Mouse (Mus musculus): ENCODE results near the gene Dact3.

Gene Dact3

DNA sequence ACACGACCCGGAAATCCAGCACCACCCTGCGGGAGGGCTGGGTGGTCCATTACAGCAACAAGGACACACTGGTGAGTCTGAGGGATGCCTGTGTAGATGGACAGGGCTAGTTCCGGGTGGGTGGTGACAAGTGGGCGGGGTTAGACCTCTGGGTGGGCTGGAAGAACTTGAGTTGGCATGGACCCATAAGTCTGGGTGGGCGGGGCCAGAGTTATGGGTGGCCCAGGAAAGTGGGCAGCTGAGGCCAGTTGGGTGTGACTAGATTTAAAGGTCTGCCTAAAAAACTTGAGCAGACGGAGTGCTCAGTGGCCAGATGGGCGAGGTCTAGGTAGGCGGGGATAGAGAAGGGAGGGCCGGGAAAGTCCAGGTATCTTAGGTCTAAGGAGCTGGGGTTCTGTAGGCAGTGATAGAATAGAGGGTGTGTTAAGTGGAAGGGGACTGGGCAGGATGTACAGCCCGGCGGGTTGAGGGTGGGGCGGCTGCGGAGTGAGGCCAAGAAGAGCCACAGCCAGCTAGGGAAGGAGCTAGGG lies 21.8 kb upstream of the Dact3 start:
- no peak for DNase-seq (ENCODE audit: low read depth in 1 of 2, low spot score in 2 of 2)

DNA sequence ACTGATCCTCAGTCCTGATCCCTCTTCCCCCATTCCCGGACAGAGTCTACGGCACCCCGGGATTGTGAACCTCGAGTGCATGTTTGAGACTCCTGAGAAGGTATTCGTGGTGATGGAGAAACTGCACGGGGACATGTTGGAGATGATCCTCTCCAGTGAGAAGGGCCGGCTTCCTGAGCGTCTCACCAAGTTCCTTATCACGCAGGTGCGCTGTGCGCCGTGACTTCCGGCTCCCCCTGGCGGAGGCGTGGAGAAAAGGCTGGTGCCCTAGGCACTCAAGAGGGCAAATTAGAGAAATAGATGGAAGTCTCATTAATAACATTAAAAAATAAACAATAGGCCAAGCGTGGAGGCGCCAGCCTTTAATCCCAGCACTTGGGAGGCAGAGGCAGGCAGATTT lies 16.8 kb upstream of the Dact3 start:
- no peak for DNase-seq (ENCODE audit: low read depth in 1 of 2, low spot score in 2 of 2)

DNA sequence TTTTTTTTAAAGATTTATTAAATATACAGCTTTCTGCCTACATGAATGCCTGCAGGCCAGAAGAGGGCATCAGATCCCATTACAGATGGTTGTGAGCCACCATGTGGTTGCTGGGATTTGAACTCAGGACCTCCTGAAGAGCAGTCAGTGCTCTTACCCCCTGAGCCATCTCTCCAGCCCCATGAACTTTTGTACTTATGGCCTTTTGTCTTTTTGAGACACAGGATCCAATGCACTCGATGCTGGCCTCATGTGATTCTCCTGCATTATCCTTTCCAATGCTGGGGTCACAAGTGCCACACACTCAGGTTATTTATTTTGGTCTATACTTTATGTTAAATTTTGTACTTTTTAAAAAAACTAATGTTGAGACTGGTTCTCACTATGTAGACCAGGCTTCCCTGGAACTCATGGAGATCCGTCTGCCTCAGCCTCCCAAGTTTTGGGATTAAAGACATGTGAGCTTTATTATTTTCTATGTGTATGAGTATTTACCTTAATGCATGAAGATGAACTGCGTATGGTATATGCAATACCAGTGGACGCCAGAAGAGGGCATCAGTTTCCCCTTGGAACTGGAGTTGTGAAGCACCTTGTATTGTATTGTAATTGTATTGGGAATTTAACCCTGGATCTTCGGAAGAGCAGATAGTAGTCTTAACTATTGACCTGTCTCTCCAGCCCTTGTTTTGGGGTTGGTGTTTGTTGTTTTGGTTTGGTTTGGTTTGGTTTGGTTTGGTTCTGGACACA lies 15.0 kb upstream of the Dact3 start:
- no peak for DNase-seq (ENCODE audit: low read depth in 1 of 2, low spot score in 2 of 2)

DNA sequence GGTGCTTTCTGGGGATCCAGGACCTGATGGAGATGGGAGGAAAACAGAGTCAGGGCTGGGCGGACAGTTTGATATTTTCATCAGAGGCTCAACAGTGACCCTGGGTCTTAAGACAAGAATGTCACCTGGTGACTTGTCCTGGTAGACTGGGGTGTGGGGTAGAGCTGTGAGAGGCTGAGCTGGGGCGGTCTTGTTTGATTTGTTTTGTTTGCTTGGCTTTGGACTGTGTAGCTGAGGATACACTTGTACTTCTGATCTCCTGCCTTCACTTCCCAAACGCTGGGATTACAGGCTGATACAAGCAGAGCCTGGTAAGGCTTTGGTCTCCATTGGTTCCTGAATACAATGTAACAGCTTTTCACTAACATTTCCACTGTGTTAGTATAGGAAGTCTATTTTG lies 7.6 kb upstream of the Dact3 start:
- no peak for DNase-seq (ENCODE audit: low read depth in 1 of 2, low spot score in 2 of 2)

DNA sequence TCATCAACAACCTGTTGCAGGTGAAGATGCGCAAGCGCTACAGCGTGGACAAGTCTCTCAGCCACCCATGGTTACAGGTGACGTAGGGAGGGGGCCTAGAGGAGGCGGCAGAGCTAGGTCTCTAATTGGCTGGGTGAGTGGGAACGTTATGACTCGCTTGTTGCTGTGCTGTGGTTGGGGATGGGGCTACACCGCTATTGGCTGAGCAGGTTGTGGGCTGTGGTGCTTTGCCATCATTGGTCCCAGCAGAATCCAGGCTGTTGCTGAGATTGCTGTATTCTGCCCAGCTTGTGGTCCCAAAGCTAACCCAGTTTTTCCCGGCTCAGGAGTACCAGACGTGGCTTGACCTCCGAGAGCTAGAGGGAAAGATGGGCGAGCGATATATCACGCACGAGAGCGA lies 5.6 kb upstream of the Dact3 start:
- no peak for DNase-seq (ENCODE audit: low read depth in 1 of 2, low spot score in 2 of 2)

DNA sequence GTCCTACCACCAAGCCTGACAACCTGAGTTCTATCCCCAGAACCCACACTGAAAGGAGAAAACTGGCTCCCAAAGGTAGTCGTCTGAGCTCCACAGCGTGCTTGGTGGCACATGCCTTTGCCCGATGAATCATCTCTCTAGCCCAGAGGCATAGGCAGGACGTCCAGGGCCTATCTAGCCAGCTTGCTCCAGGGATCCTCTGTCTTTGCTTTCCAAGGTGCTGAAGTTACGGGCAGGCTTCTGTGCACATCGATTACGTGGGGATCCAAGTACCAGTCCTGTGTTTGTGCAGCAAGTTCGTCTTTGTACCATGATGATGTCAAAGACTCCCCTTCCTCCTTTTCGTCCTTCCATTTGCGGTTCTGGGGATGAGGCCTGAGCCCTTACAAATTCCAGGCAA lies 3.5 kb upstream of the Dact3 start:
- DNase-seq (ENCODE audit: low read depth in 1 of 2, low spot score in 2 of 2): no peak

DNA sequence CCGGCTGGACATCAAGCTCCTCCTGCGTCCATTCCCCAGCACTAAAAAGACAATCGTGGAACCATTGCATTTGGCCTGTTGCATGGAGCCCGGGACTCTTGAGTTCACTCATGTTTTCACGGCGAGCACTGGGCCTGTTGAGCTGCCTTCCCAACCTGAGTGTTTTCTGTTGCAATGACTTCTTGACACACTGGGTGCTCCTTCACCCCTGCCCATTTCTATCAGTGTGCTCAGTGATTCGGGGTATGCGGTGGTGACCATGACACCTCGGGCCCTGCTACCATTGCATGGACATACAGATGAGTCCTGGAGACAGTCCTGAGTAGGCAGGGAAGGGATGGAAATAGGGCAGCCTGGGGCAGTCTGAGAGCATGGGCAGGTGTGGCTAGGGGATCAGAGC lies 2.6 kb upstream of the Dact3 start:
- DNase-seq (ENCODE audit: low read depth in 1 of 2, low spot score in 2 of 2): no peak

DNA sequence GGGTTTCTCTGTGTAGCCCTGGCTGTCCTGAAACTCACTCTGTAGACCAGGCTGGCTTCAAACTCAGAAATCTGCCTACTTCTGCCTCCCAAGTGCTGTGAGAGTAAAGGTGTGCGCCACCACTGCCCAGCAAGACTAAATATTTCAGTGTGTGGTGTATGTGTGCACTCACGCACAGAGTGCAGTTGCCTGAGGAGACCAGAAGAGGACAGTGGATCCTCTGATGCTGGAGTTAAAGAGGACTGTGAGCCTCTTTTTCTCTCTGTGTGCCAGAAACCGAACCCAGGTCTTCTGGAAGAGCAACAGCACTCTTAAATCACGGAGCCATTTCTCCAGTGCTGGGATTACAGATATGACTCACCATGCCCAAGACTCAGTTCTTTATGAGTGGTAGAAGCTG lies 1.7 kb upstream of the Dact3 start:
- DNase-seq (ENCODE audit: low read depth in 1 of 2, low spot score in 2 of 2): no peak

DNA sequence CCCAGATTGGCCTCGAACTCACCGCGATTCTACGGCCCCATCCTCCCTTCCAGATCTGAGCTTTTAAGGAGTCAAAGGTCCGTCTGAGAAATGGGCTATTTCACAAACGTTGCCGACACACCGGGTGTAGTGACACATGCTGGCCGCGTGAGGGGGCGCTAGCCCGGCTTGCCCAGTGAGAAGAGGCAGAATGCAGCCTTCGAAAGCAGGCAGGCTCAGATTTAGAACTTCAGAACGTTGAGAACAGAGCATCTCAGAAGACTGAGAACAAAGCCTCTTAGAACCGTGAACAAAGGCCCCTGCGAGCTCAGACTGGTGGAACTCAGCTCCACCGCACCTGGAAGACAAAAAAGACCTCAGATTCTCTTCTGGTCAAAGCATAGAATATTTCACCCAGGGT lies 927 bp upstream of the Dact3 start:
- peak; percentile 41 to 74 for DNase-seq (ENCODE audit: low read depth in 1 of 2, low spot score in 2 of 2)

DNA sequence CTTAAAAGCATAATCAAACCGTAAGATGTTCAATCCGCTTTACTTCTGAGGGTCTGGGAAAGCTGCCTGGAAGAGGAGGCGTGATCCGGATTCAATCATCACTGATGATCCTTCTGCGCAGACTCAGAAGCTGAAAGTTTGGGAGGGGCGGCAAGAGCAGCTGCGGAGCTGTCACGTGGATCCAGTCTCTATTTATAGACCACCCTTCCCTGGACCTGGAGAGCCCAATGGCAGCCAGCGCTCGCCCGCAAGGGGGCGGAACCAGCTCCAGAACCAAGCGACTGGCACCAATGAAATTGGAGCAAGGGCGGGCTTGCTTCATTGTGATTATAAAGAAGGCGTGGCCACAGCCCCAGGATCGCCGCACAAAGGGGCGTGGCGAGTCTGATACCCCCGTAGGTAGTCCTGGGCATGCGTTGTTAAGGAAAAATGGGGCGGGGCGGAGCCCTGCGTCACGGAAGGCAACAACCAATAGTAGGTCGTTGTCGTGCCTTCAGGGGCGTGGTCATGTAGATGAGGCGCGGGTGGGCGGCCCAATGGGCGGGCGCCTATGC lies 284 bp upstream of the Dact3 start:
- peak; percentile 97 to 99 for DNase-seq (ENCODE audit: low read depth in 1 of 2, low spot score in 2 of 2)

DNA sequence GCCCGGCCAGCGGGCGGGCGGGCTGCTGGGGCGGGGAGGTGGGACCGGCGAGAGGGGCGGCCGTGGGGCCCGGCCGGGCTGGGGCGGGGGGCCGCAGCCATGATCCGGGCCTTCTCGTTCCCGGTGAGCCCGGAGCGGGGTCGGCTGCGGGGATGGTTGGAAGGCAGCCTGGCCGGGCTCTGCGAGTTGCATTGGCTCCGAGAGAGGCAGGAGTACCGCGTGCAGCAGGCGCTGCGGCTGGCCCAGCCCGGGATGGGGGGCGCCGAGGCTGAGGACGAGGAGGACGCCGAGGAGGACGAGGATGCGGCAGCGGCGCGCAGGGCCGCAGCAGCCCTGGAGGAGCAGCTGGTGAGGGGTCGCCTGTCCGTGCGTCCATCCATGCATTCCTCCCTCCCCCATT lies 209 bp downstream of the Dact3 start:
- DNase-seq (ENCODE audit: low read depth in 1 of 2, low spot score in 2 of 2): no peak

DNA sequence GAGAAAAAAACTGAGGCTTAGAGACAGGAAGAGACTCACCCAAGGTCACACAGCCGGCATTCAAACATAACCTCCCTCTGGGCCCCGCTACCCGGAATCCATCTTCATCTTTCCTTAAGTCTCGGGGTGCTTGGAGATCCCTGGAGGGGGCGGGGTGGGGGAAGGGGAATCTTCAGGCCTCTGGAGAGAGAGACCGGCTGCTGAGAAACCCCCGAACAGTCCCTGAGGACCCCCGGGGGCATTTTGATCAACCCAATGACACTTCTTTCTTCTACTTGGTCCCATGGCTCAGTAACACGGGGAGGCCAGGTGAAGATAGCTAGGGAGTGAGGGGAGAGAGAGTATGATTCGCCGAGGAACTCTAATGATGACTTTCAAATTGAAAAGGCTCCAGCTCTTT lies 889 bp downstream of the Dact3 start:
- no peak for DNase-seq (ENCODE audit: low read depth in 1 of 2, low spot score in 2 of 2)

DNA sequence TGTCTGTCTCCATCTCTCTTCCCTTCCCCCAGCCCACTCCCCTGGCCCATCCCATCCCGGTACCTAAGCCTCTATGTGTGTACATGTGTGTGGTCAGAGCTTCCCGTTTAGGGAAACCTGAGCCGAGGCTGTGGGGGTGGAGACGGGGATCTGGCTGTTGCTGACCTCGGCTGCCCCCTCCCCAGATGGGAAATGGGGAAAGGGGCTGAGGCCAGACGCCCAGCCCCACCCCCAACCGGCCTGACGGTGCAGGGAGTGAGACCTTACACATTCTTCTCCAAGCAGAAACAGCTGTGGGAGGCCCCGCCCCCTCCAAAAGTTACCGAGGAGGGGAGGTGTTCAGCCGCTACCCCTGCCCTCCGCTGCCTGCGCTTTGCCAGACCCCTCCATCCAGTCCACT lies 1.5 kb downstream of the Dact3 start:
- no peak for DNase-seq (ENCODE audit: low read depth in 1 of 2, low spot score in 2 of 2)

DNA sequence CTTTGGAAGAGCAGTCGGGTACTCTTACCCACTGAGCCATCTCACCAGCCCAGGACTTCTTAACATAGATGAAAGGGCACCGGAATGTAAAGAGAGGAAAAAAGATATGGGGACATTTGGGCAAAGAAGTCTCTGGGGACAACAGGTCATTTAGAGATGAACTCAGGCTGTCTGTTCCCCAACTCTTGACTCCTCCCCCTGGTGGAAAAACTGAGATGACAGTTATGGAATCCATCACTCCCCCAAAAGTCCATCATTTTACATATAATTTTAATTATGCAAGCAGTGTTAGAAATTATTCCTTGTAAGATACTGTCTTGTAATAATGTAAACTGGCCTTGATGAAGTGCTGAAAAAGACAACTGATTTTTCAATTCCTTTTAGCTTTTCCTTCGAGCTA lies 2.6 kb downstream of the Dact3 start:
- DNase-seq (ENCODE audit: low read depth in 1 of 2, low spot score in 2 of 2): no peak

DNA sequence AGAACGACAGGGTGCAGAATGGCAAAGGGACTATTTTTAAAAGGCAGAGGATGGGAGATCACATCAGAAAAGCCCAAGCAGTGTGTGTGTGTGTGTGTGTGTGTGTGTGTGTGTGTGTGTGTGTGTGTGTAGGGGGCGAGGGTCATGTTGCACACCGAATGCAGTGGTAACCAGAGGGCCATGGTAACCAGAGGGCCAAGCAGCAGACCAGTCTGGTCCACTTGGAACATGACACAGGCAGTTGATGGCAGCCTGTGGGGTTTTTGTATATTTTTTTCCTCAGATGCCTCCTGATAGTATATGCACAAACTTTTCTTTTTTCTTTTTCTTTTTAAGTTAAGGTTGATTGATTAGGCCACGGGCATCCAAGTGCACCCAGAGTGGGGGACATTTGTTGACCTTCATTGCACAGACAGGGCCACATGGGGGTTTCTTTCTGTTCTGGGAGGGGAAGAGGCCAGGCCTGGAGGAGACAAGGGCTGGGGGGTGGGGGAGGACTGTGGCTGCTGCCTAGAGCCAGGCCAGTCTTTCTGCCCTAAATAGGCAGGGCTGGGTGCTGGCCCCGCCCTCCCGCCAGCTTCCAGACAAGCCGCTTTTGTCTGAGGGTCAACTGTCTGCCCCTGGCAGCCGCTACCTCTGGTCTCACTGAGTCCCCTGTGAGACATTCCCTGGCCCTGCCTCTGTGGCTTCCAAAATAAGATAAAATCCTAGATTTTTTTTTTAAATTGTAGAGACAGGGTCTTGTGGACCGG lies 4.9 kb downstream of the Dact3 start:
- no peak for DNase-seq (ENCODE audit: low read depth in 1 of 2, low spot score in 2 of 2)

DNA sequence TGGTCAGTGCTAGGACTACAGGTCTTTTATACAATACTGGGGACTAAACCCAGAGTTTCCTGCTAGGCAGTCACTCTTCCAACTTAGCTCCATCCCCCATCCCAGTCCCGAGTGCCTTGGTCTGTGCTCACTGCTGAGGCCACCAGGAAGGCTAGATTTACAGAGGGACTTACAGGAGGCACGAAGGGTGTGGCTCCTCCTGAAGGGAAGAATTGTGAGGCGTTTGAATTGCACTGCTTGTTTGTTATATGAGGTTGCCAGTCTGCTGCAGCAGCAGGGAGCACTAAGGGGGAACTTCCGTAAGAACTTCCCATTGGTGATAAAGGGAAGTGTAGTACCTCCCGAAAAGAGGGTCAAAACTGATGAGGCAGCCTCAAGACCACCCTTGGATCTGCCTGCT lies 5.5 kb downstream of the Dact3 start:
- no peak for DNase-seq (ENCODE audit: low read depth in 1 of 2, low spot score in 2 of 2)

DNA sequence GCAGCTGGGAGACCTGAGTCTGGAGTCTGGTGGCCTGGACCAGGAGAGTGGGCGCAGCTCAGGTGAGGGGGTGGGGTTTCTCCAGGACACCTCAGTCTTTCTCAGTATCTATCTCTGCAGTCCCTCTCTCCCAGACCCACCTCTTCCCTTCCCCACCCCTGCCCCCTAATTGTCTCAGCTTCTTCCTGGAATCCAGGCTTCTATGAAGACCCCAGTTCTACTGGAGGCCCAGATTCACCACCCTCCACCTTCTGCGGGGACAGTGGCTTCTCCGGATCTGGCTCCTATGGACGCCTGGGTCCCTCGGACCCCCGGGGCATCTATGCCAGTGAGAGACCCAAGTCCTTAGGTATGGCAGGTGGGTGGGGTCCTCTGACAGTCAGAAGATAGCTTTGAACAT lies 8.0 kb downstream of the Dact3 start:
- DNase-seq (ENCODE audit: low read depth in 1 of 2, low spot score in 2 of 2): no peak

DNA sequence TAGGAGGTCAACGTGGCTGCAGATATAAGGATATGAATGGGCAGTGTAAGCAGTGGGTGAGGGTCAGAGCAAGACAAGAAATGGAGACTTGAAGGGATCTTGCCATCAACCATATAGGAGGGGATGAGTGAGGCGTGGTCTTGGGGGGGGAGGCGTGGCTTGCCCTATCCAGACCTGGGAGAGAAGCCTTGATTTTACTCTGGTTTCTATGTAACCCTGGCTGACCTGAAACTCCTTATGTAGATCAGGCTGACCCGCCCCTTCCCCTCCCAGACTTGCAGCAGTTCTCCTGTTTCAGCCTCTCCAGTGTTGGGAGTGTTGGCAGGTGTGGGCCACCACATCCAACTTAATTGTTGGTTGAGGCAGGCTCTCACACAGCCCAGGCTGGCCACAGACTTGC lies 9.2 kb downstream of the Dact3 start:
- DNase-seq (ENCODE audit: low read depth in 1 of 2, low spot score in 2 of 2): no peak

DNA sequence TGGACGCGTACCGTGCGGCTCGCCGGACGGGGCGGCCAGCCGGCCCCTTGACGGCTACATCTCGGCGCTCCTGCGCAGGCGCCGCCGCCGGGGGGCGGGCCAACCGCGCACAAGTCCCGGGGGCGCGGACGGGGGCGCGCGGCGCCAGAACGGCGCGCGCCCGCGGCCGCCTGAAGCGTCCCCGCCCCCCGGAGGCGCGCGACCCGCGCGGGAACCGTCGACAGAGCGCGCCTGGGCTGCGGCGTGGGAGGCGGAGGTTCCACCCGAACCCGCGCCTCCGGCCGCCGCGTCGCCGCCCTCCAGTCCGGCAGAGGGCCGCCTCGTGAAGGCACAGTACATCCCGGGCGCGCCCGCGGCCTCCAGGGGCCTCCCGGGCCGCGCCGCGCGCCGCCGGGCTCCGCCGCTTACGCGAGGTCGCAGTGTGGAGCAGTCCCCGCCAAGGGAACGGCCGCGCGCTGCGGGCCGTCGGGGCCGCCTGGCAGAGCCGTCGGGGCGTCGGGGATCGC lies 10.2 kb downstream of the Dact3 start:
- DNase-seq (ENCODE audit: low read depth in 1 of 2, low spot score in 2 of 2): no peak

DNA sequence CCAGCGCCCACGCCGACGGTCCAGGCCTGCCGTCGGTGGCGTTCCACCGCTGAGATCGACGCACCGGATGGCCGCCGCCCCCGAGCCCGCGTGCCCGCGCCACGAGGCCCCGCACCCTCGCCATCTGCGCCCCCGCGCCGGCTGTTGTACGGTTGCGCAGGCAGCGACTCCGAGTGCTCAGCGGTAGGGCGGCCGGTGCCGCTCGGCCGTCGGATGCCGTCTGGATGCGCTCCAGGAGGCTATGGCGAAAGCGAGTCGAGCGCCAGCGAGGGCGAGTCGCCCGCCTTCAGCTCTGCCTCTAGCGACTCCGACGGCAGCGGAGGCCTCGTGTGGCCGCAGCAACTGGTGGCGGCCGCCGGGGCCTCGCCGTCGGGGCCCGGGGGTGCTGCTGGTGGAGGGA lies 10.8 kb downstream of the Dact3 start:
- no peak for DNase-seq (ENCODE audit: low read depth in 1 of 2, low spot score in 2 of 2)

DNA sequence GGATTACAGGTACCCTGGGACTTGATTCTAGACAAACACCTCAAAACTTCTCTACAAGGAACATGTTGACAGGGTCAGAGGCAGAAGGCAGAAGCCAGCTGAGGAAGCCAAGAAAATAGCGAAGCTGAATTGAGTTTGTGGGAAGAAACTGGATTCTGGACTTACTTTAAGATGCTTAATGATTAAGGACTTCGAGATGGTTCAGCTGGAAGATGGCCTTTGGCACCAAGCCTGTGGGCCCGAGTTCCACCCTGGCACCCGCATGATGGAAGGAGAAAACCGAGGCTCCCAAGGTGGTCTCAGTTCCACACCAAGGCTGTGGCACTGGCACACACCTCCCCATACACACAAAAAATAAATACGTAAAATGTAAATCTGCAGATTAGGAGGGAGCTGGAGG lies 15.4 kb downstream of the Dact3 start:
- DNase-seq (ENCODE audit: low read depth in 1 of 2, low spot score in 2 of 2): no peak

DNA sequence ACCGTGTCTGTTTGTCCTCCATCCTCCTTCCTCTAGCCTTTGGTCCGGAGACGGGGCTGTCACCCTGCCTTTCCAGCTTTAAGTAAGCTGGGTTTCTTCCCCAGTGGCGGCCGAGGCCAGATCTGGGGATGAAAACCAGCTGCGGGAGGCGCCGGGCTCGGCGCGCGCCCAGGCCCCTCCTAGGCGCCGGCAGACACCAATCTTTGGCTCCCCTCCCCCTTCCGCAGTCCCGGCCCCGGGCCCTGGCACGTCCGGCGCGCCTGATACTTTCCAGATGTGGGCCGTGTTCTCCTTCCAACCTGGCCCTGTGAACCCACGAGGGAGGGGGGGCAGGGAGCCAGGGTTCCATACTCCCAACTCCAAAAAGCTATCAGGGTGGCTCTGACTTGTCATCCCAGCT lies 15.8 kb downstream of the Dact3 start:
- no peak for DNase-seq (ENCODE audit: low read depth in 1 of 2, low spot score in 2 of 2)
